Mouse (Mus musculus): ENCODE data around the gene Smc4. TPM values are rescaled to one million over a fixed set of nuclear protein-coding genes. Genes with fewer than 3 reads are reported as not detected.

Gene Smc4
- total RNA-seq, 1 experiment = 91.4 TPM

DNA sequence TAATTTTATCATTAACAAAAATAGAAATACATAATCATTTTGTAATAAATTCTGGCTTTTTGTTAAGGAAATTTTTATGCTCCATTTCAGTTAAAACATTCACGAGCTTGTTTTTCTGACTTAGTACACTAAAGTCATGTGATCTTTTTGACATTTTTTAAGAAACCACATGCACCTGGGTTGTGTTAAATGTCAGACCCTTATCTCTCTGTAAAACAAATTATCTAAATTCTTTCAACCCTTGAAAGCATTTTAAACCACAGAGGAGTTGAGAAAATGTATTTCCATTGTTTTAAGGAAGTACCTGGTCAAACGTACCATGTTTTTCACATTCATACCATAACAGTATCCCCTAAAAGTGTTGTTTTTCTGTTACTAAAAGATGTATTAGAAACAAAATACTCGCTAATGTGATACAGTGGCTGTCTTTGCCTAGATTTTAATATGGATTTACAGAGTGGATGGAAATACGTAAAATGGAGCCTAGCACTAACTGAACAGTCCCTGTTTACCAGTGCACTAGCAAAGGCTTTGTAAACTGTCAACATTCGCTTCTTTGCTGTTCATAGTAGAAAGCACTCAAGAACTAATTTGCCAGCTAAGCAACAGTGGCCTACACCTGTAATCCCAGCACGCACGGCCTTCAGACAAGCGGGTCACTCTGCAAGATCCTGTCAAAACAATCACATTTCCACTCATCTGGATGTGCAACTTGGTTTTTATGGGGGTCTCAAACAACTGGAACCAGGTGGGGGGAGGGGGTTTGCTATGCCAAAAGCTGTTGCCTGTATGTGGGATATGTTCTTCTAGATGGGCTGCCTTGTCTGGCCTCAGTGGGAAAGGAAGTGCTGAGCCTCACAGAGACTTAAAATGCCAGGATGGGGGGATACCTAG lies 29.7 kb upstream of the Smc4 start:
- no peaks in the 10 kb centered on the region for H3K36me3 ChIP-seq (ENCODE audit: control insufficient read depth, insufficient read depth, low read length, poor library complexity, severe bottlenecking)
- no peak overlapping the region for H3K27ac ChIP-seq (ENCODE audit: insufficient read depth, low read depth, low read length, poor library complexity, severe bottlenecking)
- no peak for DNase-seq (ENCODE audit: low read depth, low spot score)
- H3K4me3 ChIP-seq (ENCODE audit: insufficient read depth in 1 of 2, low read depth in 1 of 2, low read length in 2 of 2, poor library complexity in 1 of 2, severe bottlenecking in 1 of 2) = no peak overlapping the region
- H3K9ac ChIP-seq (ENCODE audit: insufficient read depth, low read depth, low read length, poor library complexity, severe bottlenecking) = no peak overlapping the region
- TF ChIP-seq HCFC1 (IDR thresholded peaks at IDR 0.05; ENCODE audit: borderline replicate concordance, insufficient read depth, low read length) = no peak
- TF ChIP-seq MAFK (IDR thresholded peaks at IDR 0.05; ENCODE audit: insufficient read depth, low read depth, low read length) = no peak
- TF ChIP-seq ZC3H11A (IDR thresholded peaks at IDR 0.05; ENCODE audit: borderline replicate concordance, low read depth, low read length) = no peak
- no peak for TF ChIP-seq ZNF384 (IDR thresholded peaks at IDR 0.05; ENCODE audit: low read depth, low read length)
- TF ChIP-seq CHD2 (IDR thresholded peaks at IDR 0.05; ENCODE audit: low read depth, low read length) = no peak
- H3K4me1 ChIP-seq (ENCODE audit: control insufficient read depth in 2 of 2, insufficient read depth in 2 of 2, low read length in 2 of 2, poor library complexity in 1 of 2) = peaks cover 2 to 6% of the 10 kb centered on the region in 2 experiments; a peak in 2 of 4 replicates
- H3K9me3 ChIP-seq (ENCODE audit: control insufficient read depth, insufficient read depth, low read depth, low read length) = no peaks in the 10 kb centered on the region
- in situ Hi-C loops (cut with MboI; ENCODE audit: low sequenced_read_pairs in 2 of 2, unreplicated experiment in 2 of 2) = no loop called here

DNA sequence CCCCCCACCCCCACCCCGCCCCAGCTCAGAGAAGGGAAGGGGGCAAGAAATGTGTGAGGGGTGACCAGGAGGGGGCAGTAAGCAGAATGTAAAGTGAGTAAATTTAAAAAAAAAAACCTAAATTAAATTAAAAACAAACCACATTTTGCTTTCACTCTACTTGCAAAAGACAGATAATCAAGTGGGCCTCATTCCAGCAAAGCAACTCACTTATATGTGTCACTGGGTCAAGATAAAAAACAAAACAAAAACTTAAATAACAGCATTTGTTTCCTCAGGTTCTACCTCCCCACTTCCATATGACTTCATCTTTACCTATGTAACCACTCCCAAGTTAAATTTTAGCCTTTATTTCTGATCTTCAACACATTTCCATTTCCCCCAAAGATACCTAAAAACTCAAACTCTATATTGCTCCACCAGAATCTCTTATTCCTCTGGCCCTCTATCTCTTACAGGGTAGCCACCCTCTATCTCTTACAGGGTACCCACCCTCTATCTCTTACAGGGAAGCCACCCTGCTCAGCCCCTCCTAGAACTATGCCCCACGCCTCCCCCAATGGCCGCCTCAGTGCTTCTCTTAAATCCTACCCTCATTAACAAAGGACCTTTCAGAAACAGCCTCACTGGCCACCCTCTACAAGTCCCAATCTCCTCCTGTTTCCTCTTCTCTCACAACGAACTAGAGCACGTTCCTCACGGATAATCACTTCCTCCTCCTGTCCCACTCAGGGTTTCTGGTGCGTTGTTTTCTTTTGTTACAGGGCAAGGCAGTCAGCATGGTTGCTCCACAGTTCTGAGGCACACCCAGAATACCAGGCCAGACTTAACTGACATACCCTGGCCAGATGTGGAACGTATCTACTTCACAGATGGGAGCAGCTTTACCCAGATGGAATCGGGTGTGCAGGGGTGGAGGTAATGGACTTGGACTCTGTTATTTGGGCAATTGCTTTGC lies 28.7 kb upstream of the Smc4 start:
- TF ChIP-seq ZNF384 (IDR thresholded peaks at IDR 0.05; ENCODE audit: low read depth, low read length) = no peak
- TF ChIP-seq ZC3H11A (IDR thresholded peaks at IDR 0.05; ENCODE audit: borderline replicate concordance, low read depth, low read length) = no peak
- TF ChIP-seq CHD2 (IDR thresholded peaks at IDR 0.05; ENCODE audit: low read depth, low read length) = no peak
- Histone ChIP-seq H3K9ac (ENCODE audit: insufficient read depth, low read depth, low read length, poor library complexity, severe bottlenecking) (no peak overlapping the region), H3K27ac (ENCODE audit: insufficient read depth, low read depth, low read length, poor library complexity, severe bottlenecking) (no peak overlapping the region), H3K36me3 (ENCODE audit: control insufficient read depth, insufficient read depth, low read length, poor library complexity, severe bottlenecking) (no peaks in the 10 kb centered on the region), H3K4me3 (ENCODE audit: insufficient read depth in 1 of 2, low read depth in 1 of 2, low read length in 2 of 2, poor library complexity in 1 of 2, severe bottlenecking in 1 of 2) (no peak overlapping the region), H3K9me3 (ENCODE audit: control insufficient read depth, insufficient read depth, low read depth, low read length) (no peaks in the 10 kb centered on the region), H3K4me1 (ENCODE audit: control insufficient read depth in 2 of 2, insufficient read depth in 2 of 2, low read length in 2 of 2, poor library complexity in 1 of 2) (peaks cover 3 to 6% of the 10 kb centered on the region in 2 experiments; a peak in 2 of 4 replicates)
- in situ Hi-C loops (cut with MboI; ENCODE audit: low sequenced_read_pairs in 2 of 2, unreplicated experiment in 2 of 2) = no loop called here
- no peak for DNase-seq (ENCODE audit: low read depth, low spot score)

- H3K9me3 ChIP-seq (ENCODE audit: control insufficient read depth, insufficient read depth, low read depth, low read length) = no peaks in the 10 kb centered on the region
- DNase-seq (ENCODE audit: low read depth, low spot score) = no peak
- no peak overlapping the region for H3K27ac ChIP-seq (ENCODE audit: insufficient read depth, low read depth, low read length, poor library complexity, severe bottlenecking)
- H3K36me3 ChIP-seq (ENCODE audit: control insufficient read depth, insufficient read depth, low read length, poor library complexity, severe bottlenecking) = no peaks in the 10 kb centered on the region
- H3K4me3 ChIP-seq (ENCODE audit: insufficient read depth in 1 of 2, low read depth in 1 of 2, low read length in 2 of 2, poor library complexity in 1 of 2, severe bottlenecking in 1 of 2) = no peak overlapping the region
- TF ChIP-seq HCFC1 (IDR thresholded peaks at IDR 0.05; ENCODE audit: borderline replicate concordance, insufficient read depth, low read length) = no peak
- no peak for TF ChIP-seq CHD2 (IDR thresholded peaks at IDR 0.05; ENCODE audit: low read depth, low read length)
- TF ChIP-seq ZNF384 (IDR thresholded peaks at IDR 0.05; ENCODE audit: low read depth, low read length) = no peak
- TF ChIP-seq ZC3H11A (IDR thresholded peaks at IDR 0.05; ENCODE audit: borderline replicate concordance, low read depth, low read length) = no peak
- no peak for TF ChIP-seq MAFK (IDR thresholded peaks at IDR 0.05; ENCODE audit: insufficient read depth, low read depth, low read length)
- H3K4me1 ChIP-seq (ENCODE audit: control insufficient read depth in 2 of 2, insufficient read depth in 2 of 2, low read length in 2 of 2, poor library complexity in 1 of 2) = peaks cover 4 to 6% of the 10 kb centered on the region in 2 experiments; a peak in 2 of 4 replicates
- H3K9ac ChIP-seq (ENCODE audit: insufficient read depth, low read depth, low read length, poor library complexity, severe bottlenecking) = no peak overlapping the region
- in situ Hi-C loops (cut with MboI; ENCODE audit: low sequenced_read_pairs in 2 of 2, unreplicated experiment in 2 of 2) = no loop called here
Measured at GRCm38 (mm10) chr3:68977696-68978095, 26.8 kb upstream of the Smc4 start.

GRCm38 (mm10) chr3:68979187-68979586 lies 25.4 kb upstream of the Smc4 start:
- in situ Hi-C loops (cut with MboI; ENCODE audit: low sequenced_read_pairs in 2 of 2, unreplicated experiment in 2 of 2) = no loop called here
- DNase-seq (ENCODE audit: low read depth, low spot score) = no peak
- Histone ChIP-seq H3K9ac (ENCODE audit: insufficient read depth, low read depth, low read length, poor library complexity, severe bottlenecking) (no peak overlapping the region), H3K36me3 (ENCODE audit: control insufficient read depth, insufficient read depth, low read length, poor library complexity, severe bottlenecking) (no peaks in the 10 kb centered on the region), H3K9me3 (ENCODE audit: control insufficient read depth, insufficient read depth, low read depth, low read length) (no peaks in the 10 kb centered on the region), H3K4me3 (ENCODE audit: insufficient read depth in 1 of 2, low read depth in 1 of 2, low read length in 2 of 2, poor library complexity in 1 of 2, severe bottlenecking in 1 of 2) (no peak overlapping the region), H3K4me1 (ENCODE audit: control insufficient read depth in 2 of 2, insufficient read depth in 2 of 2, low read length in 2 of 2, poor library complexity in 1 of 2) (peaks cover 4 to 6% of the 10 kb centered on the region in 2 experiments; a peak in 2 of 4 replicates), H3K27ac (ENCODE audit: insufficient read depth, low read depth, low read length, poor library complexity, severe bottlenecking) (no peak overlapping the region)
- TF ChIP-seq ZC3H11A (IDR thresholded peaks at IDR 0.05; ENCODE audit: borderline replicate concordance, low read depth, low read length) (no peak), CHD2 (IDR thresholded peaks at IDR 0.05; ENCODE audit: low read depth, low read length) (no peak), MAFK (IDR thresholded peaks at IDR 0.05; ENCODE audit: insufficient read depth, low read depth, low read length) (no peak), HCFC1 (IDR thresholded peaks at IDR 0.05; ENCODE audit: borderline replicate concordance, insufficient read depth, low read length) (no peak), ZNF384 (IDR thresholded peaks at IDR 0.05; ENCODE audit: low read depth, low read length) (no peak)

All from ES-E14 (cell line).